Mouse (Mus musculus): Measurements from ENCODE around the gene Dgki. TPM values are rescaled to one million over a fixed set of nuclear protein-coding genes. Genes with fewer than 3 reads are reported as not detected.

The Dgki gene
- polyA plus RNA-seq, 1 experiment, result 2.0 TPM

- Histone ChIP-seq H3K27ac (ENCODE audit: insufficient read depth, low read length) (no peak overlapping the region), H3K4me1 (ENCODE audit: control insufficient read depth, insufficient read depth, low read length) (no peaks in the 10 kb centered on the region), H3K4me3 (ENCODE audit: low read depth, low read length) (no peak overlapping the region)
These were observed 230.0 kb downstream of the Dgki start for GRCm38 (mm10) chr6:37069836-37070600.

GRCm38 (mm10) chr6:37068737-37069136 lies 231.2 kb downstream of the Dgki start:
- Histone ChIP-seq H3K9me3 (replicated peaks; ENCODE audit: control insufficient read depth, insufficient read depth, low read length, poor library complexity, severe bottlenecking) (no peaks in the 10 kb centered on the region), H3K4me3 (ENCODE audit: low read depth, low read length) (no peak overlapping the region), H3K36me3 (ENCODE audit: control insufficient read depth, insufficient read depth, low read length, poor library complexity, severe bottlenecking) (no peaks in the 10 kb centered on the region), H3K27me3 (ENCODE audit: control insufficient read depth, insufficient read depth, low read length, poor library complexity, severe bottlenecking) (no peaks in the 10 kb centered on the region), H3K9ac (ENCODE audit: low read depth, poor library complexity, severe bottlenecking) (no peak overlapping the region), H3K27ac (ENCODE audit: insufficient read depth, low read length) (no peak overlapping the region), H3K4me1 (ENCODE audit: control insufficient read depth, insufficient read depth, low read length) (no peaks in the 10 kb centered on the region)
- TF ChIP-seq EP300 (IDR thresholded peaks at IDR 0.05; ENCODE audit: insufficient read depth, low read depth, low read length) (no peak), CTCF (IDR thresholded peaks at IDR 0.05; ENCODE audit: low read depth, low read length) (no peak), POLR2A (IDR thresholded peaks at IDR 0.05; ENCODE audit: insufficient read depth, low read length) (no peak)

More at GRCm38 (mm10) chr6:37069836-37070600, 230.0 kb downstream of the Dgki start:
- Histone ChIP-seq H3K9me3 (replicated peaks; ENCODE audit: control insufficient read depth, insufficient read depth, low read length, poor library complexity, severe bottlenecking) (no peaks in the 10 kb centered on the region), H3K36me3 (ENCODE audit: control insufficient read depth, insufficient read depth, low read length, poor library complexity, severe bottlenecking) (no peaks in the 10 kb centered on the region), H3K27me3 (ENCODE audit: control insufficient read depth, insufficient read depth, low read length, poor library complexity, severe bottlenecking) (no peaks in the 10 kb centered on the region), H3K9ac (ENCODE audit: low read depth, poor library complexity, severe bottlenecking) (no peak overlapping the region)
- TF ChIP-seq EP300 (IDR thresholded peaks at IDR 0.05; ENCODE audit: insufficient read depth, low read depth, low read length) (no peak), CTCF (IDR thresholded peaks at IDR 0.05; ENCODE audit: low read depth, low read length) (no peak), POLR2A (IDR thresholded peaks at IDR 0.05; ENCODE audit: insufficient read depth, low read length) (no peak)

- Histone ChIP-seq H3K36me3 (ENCODE audit: control insufficient read depth, insufficient read depth, low read length, poor library complexity, severe bottlenecking) (no peaks in the 10 kb centered on the region), H3K4me1 (ENCODE audit: control insufficient read depth, insufficient read depth, low read length) (no peaks in the 10 kb centered on the region), H3K27me3 (ENCODE audit: control insufficient read depth, insufficient read depth, low read length, poor library complexity, severe bottlenecking) (no peaks in the 10 kb centered on the region), H3K27ac (ENCODE audit: insufficient read depth, low read length) (no peak overlapping the region), H3K4me3 (ENCODE audit: low read depth, low read length) (no peak overlapping the region), H3K9me3 (replicated peaks; ENCODE audit: control insufficient read depth, insufficient read depth, low read length, poor library complexity, severe bottlenecking) (no peaks in the 10 kb centered on the region), H3K9ac (ENCODE audit: low read depth, poor library complexity, severe bottlenecking) (no peak overlapping the region)
- TF ChIP-seq EP300 (IDR thresholded peaks at IDR 0.05; ENCODE audit: insufficient read depth, low read depth, low read length) (no peak), CTCF (IDR thresholded peaks at IDR 0.05; ENCODE audit: low read depth, low read length) (no peak), POLR2A (IDR thresholded peaks at IDR 0.05; ENCODE audit: insufficient read depth, low read length) (no peak)
These were observed 232.6 kb downstream of the Dgki start for GRCm38 (mm10) chr6:37067357-37067756.

- no peaks in the 10 kb centered on the region for H3K36me3 ChIP-seq (ENCODE audit: control insufficient read depth, insufficient read depth, low read length, poor library complexity, severe bottlenecking)
- no peaks in the 10 kb centered on the region for H3K4me1 ChIP-seq (ENCODE audit: control insufficient read depth, insufficient read depth, low read length)
- no peak overlapping the region for H3K4me3 ChIP-seq (ENCODE audit: low read depth, low read length)
- H3K27me3 ChIP-seq (ENCODE audit: control insufficient read depth, insufficient read depth, low read length, poor library complexity, severe bottlenecking), result no peaks in the 10 kb centered on the region
- no peak overlapping the region for H3K27ac ChIP-seq (ENCODE audit: insufficient read depth, low read length)
- no peaks in the 10 kb centered on the region for H3K9me3 ChIP-seq (replicated peaks; ENCODE audit: control insufficient read depth, insufficient read depth, low read length, poor library complexity, severe bottlenecking)
- no peak overlapping the region for H3K9ac ChIP-seq (ENCODE audit: low read depth, poor library complexity, severe bottlenecking)
- no peak for TF ChIP-seq EP300 (IDR thresholded peaks at IDR 0.05; ENCODE audit: insufficient read depth, low read depth, low read length)
- no peak for TF ChIP-seq POLR2A (IDR thresholded peaks at IDR 0.05; ENCODE audit: insufficient read depth, low read length)
- TF ChIP-seq CTCF (IDR thresholded peaks at IDR 0.05; ENCODE audit: low read depth, low read length), result no peak
These were observed 235.7 kb downstream of the Dgki start for GRCm38 (mm10) chr6:37064214-37064830.

- Histone ChIP-seq H3K4me1 (ENCODE audit: control insufficient read depth, insufficient read depth, low read length) (no peaks in the 10 kb centered on the region), H3K36me3 (ENCODE audit: control insufficient read depth, insufficient read depth, low read length, poor library complexity, severe bottlenecking) (no peaks in the 10 kb centered on the region), H3K27me3 (ENCODE audit: control insufficient read depth, insufficient read depth, low read length, poor library complexity, severe bottlenecking) (no peaks in the 10 kb centered on the region), H3K9me3 (replicated peaks; ENCODE audit: control insufficient read depth, insufficient read depth, low read length, poor library complexity, severe bottlenecking) (no peaks in the 10 kb centered on the region), H3K27ac (ENCODE audit: insufficient read depth, low read length) (no peak overlapping the region), H3K4me3 (ENCODE audit: low read depth, low read length) (no peak overlapping the region), H3K9ac (ENCODE audit: low read depth, poor library complexity, severe bottlenecking) (no peak overlapping the region)
- TF ChIP-seq EP300 (IDR thresholded peaks at IDR 0.05; ENCODE audit: insufficient read depth, low read depth, low read length) (no peak), POLR2A (IDR thresholded peaks at IDR 0.05; ENCODE audit: insufficient read depth, low read length) (no peak), CTCF (IDR thresholded peaks at IDR 0.05; ENCODE audit: low read depth, low read length) (no peak)
These were observed 236.7 kb downstream of the Dgki start for GRCm38 (mm10) chr6:37063266-37063665.

GRCm38 (mm10) chr6:37060114-37060513 lies 239.9 kb downstream of the Dgki start:
- Histone ChIP-seq H3K9ac (ENCODE audit: low read depth, poor library complexity, severe bottlenecking) (no peak overlapping the region), H3K27ac (ENCODE audit: insufficient read depth, low read length) (no peak overlapping the region), H3K27me3 (ENCODE audit: control insufficient read depth, insufficient read depth, low read length, poor library complexity, severe bottlenecking) (no peaks in the 10 kb centered on the region; the same call in 1 of the 2 replicates), H3K4me3 (ENCODE audit: low read depth, low read length) (no peak overlapping the region), H3K4me1 (ENCODE audit: control insufficient read depth, insufficient read depth, low read length) (no peaks in the 10 kb centered on the region), H3K9me3 (replicated peaks; ENCODE audit: control insufficient read depth, insufficient read depth, low read length, poor library complexity, severe bottlenecking) (no peaks in the 10 kb centered on the region), H3K36me3 (ENCODE audit: control insufficient read depth, insufficient read depth, low read length, poor library complexity, severe bottlenecking) (no peaks in the 10 kb centered on the region; the same call in 1 of the 2 replicates)
- no peak for TF ChIP-seq CTCF (IDR thresholded peaks at IDR 0.05; ENCODE audit: low read depth, low read length)
- TF ChIP-seq EP300 (IDR thresholded peaks at IDR 0.05; ENCODE audit: insufficient read depth, low read depth, low read length), result no peak
- no peak for TF ChIP-seq POLR2A (IDR thresholded peaks at IDR 0.05; ENCODE audit: insufficient read depth, low read length)
